Mouse (Mus musculus): ENCODE data around the gene Rab11fip4. TPM values are rescaled to one million over a fixed set of nuclear protein-coding genes. Genes with fewer than 3 reads are reported as not detected.

Gene Rab11fip4
- polyA plus RNA-seq, 1 experiment, result 94.8 TPM

- Histone ChIP-seq H3K4me3 (replicated peaks; ENCODE audit: insufficient read depth, low read depth, low read length) (peak overlapping the region; percentile 82), H3K4me1 (ENCODE audit: control insufficient read depth, insufficient read depth, low read length) (peaks cover 12% of the 10 kb centered on the region), H3K27me3 (ENCODE audit: control insufficient read depth, insufficient read depth, low read length) (no peaks in the 10 kb centered on the region), H3K27ac (ENCODE audit: insufficient read depth, low read length) (peak overlapping the region; percentile 40)
- TF ChIP-seq POLR2A (IDR thresholded peaks at IDR 0.05; ENCODE audit: borderline replicate concordance, insufficient read depth, low read length), result 0 out of 2 replicates have a peak, but pooled peaks have one; percentile 30
- TF ChIP-seq CTCF (IDR thresholded peaks at IDR 0.05; ENCODE audit: borderline replicate concordance, insufficient read depth, low read depth, low read length), result no peak
- DNase-seq, result peak; percentile 72 to 77
- WGBS, result 3% methylated on average over 5 of the region's 5 CpGs
Observed at GRCm38 (mm10) chr11:79591591-79591975, 571 bp downstream of the Rab11fip4 start.

DNA sequence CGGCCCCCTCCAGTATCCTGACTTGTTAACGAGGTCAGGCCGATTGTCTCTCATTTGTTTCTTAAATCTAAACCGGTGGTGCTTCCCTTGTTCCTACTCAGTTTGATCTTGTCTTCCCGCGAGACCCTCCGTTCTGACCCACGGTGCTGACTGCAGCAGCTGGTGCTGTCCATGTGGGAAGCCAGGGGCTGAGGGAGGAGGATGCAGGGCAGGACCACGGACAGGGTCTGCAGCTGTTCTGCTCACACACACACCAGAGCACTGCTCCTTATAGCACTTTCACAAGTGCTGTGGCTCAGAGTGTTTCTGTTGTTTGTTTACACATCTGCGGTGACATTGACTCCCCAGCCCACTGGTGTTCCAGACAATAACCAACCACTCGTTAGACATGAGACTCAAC, 2.5 kb downstream of the Rab11fip4 start:
- WGBS, result 35% methylated on average over 11 of the region's 11 CpGs
- H3K4me3 ChIP-seq (replicated peaks; ENCODE audit: insufficient read depth, low read depth, low read length), result peak overlapping the region; percentile 6
- no peak for DNase-seq
- no peak overlapping the region for H3K27ac ChIP-seq (ENCODE audit: insufficient read depth, low read length)
- no peaks in the 10 kb centered on the region for H3K27me3 ChIP-seq (ENCODE audit: control insufficient read depth, insufficient read depth, low read length)
- TF ChIP-seq POLR2A (IDR thresholded peaks at IDR 0.05; ENCODE audit: borderline replicate concordance, insufficient read depth, low read length) (no peak), CTCF (IDR thresholded peaks at IDR 0.05; ENCODE audit: borderline replicate concordance, insufficient read depth, low read depth, low read length) (no peak)
- peaks cover 12% of the 10 kb centered on the region for H3K4me1 ChIP-seq (ENCODE audit: control insufficient read depth, insufficient read depth, low read length)

GRCm38 (mm10) chr11:79610454-79610853, 19.4 kb downstream of the Rab11fip4 start:
- Histone ChIP-seq H3K4me3 (replicated peaks; ENCODE audit: insufficient read depth, low read depth, low read length) (no peak overlapping the region), H3K27me3 (ENCODE audit: control insufficient read depth, insufficient read depth, low read length) (no peaks in the 10 kb centered on the region), H3K4me1 (ENCODE audit: control insufficient read depth, insufficient read depth, low read length) (peaks cover 41% of the 10 kb centered on the region), H3K27ac (ENCODE audit: insufficient read depth, low read length) (peak overlapping the region; percentile 65)
- no peak for TF ChIP-seq POLR2A (IDR thresholded peaks at IDR 0.05; ENCODE audit: borderline replicate concordance, insufficient read depth, low read length)
- TF ChIP-seq CTCF (IDR thresholded peaks at IDR 0.05; ENCODE audit: borderline replicate concordance, insufficient read depth, low read depth, low read length), result no peak
- whole genome bisulfite sequencing, result 37% methylated on average over 2 of the region's 2 CpGs
- DNase-seq, result peak in 1 of 2 experiments; percentile 44

DNA sequence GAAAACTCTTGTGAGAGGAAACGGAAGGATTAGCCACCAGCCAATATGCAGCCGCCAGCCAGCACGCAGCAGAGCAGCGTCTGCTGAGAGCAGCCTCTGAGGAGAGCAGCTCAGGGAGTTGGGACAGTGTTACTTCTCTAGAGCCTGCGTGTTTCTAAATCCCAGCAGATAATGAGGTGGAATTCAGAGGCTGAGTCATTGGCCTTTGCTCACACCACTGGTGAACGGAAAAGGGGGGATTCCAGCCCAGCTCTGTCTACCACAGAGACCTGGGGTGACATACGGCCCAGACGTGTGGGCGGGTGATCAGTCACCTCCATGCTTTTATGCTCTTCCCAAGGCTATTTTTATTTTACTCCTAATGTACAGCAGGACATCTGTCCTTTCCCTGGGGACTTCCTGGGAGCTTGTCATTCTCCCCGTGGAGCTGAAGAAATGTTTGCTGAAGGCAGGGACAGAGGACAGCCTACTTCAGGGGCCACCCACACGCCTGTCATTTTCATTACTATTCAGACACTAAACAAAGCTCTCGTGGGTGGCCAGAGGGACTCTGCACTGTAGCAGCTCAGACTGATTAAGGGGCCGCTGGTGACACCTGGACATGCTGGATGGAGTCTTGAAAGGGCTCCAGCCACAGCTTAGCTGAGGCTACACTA, 20.1 kb downstream of the Rab11fip4 start:
- WGBS, result 13% methylated on average over 13 of the region's 13 CpGs
- Histone ChIP-seq H3K4me1 (ENCODE audit: control insufficient read depth, insufficient read depth, low read length) (peaks cover 37% of the 10 kb centered on the region), H3K4me3 (replicated peaks; ENCODE audit: insufficient read depth, low read depth, low read length) (no peak overlapping the region), H3K27me3 (ENCODE audit: control insufficient read depth, insufficient read depth, low read length) (no peaks in the 10 kb centered on the region), H3K27ac (ENCODE audit: insufficient read depth, low read length) (peak overlapping the region; percentile 32; the same call in 1 of the 2 replicates)
- no peak for TF ChIP-seq POLR2A (IDR thresholded peaks at IDR 0.05; ENCODE audit: borderline replicate concordance, insufficient read depth, low read length)
- no peak for TF ChIP-seq CTCF (IDR thresholded peaks at IDR 0.05; ENCODE audit: borderline replicate concordance, insufficient read depth, low read depth, low read length)
- peak; percentile 53 to 62 for DNase-seq

- WGBS, result 4% methylated on average over 1 of the region's 1 CpGs
- DNase-seq, result no peak
- peak overlapping the region; percentile 32; the same call in 1 of the 2 replicates for H3K27ac ChIP-seq (ENCODE audit: insufficient read depth, low read length)
- no peak overlapping the region for H3K4me3 ChIP-seq (replicated peaks; ENCODE audit: insufficient read depth, low read depth, low read length)
- H3K27me3 ChIP-seq (ENCODE audit: control insufficient read depth, insufficient read depth, low read length), result no peaks in the 10 kb centered on the region
- peaks cover 37% of the 10 kb centered on the region for H3K4me1 ChIP-seq (ENCODE audit: control insufficient read depth, insufficient read depth, low read length)
- TF ChIP-seq POLR2A (IDR thresholded peaks at IDR 0.05; ENCODE audit: borderline replicate concordance, insufficient read depth, low read length) (no peak), CTCF (IDR thresholded peaks at IDR 0.05; ENCODE audit: borderline replicate concordance, insufficient read depth, low read depth, low read length) (no peak)
Observed at GRCm38 (mm10) chr11:79612046-79612600, 21.1 kb downstream of the Rab11fip4 start.

GRCm38 (mm10) chr11:79613084-79613483, 22.1 kb downstream of the Rab11fip4 start:
- Histone ChIP-seq H3K4me1 (ENCODE audit: control insufficient read depth, insufficient read depth, low read length) (peaks cover 42% of the 10 kb centered on the region), H3K27ac (ENCODE audit: insufficient read depth, low read length) (peak overlapping the region; percentile 46; the same call in 1 of the 2 replicates), H3K27me3 (ENCODE audit: control insufficient read depth, insufficient read depth, low read length) (no peaks in the 10 kb centered on the region), H3K4me3 (replicated peaks; ENCODE audit: insufficient read depth, low read depth, low read length) (no peak overlapping the region)
- no peak for TF ChIP-seq POLR2A (IDR thresholded peaks at IDR 0.05; ENCODE audit: borderline replicate concordance, insufficient read depth, low read length)
- TF ChIP-seq CTCF (IDR thresholded peaks at IDR 0.05; ENCODE audit: borderline replicate concordance, insufficient read depth, low read depth, low read length), result no peak
- WGBS, result 72% methylated on average over 3 of the region's 3 CpGs
- no peak for DNase-seq

GRCm38 (mm10) chr11:79613711-79614110, 22.7 kb downstream of the Rab11fip4 start:
- TF ChIP-seq POLR2A (IDR thresholded peaks at IDR 0.05; ENCODE audit: borderline replicate concordance, insufficient read depth, low read length), result no peak
- TF ChIP-seq CTCF (IDR thresholded peaks at IDR 0.05; ENCODE audit: borderline replicate concordance, insufficient read depth, low read depth, low read length), result no peak
- Histone ChIP-seq H3K4me1 (ENCODE audit: control insufficient read depth, insufficient read depth, low read length) (peaks cover 43% of the 10 kb centered on the region), H3K27ac (ENCODE audit: insufficient read depth, low read length) (no peak overlapping the region), H3K27me3 (ENCODE audit: control insufficient read depth, insufficient read depth, low read length) (no peaks in the 10 kb centered on the region), H3K4me3 (replicated peaks; ENCODE audit: insufficient read depth, low read depth, low read length) (no peak overlapping the region)
- 74% methylated on average over 4 of the region's 4 CpGs for WGBS
- DNase-seq, result no peak

GRCm38 (mm10) chr11:79614880-79615279, 23.9 kb downstream of the Rab11fip4 start:
- Histone ChIP-seq H3K4me1 (ENCODE audit: control insufficient read depth, insufficient read depth, low read length) (peaks cover 35% of the 10 kb centered on the region), H3K27me3 (ENCODE audit: control insufficient read depth, insufficient read depth, low read length) (no peaks in the 10 kb centered on the region), H3K27ac (ENCODE audit: insufficient read depth, low read length) (no peak overlapping the region), H3K4me3 (replicated peaks; ENCODE audit: insufficient read depth, low read depth, low read length) (no peak overlapping the region)
- DNase-seq, result no peak
- TF ChIP-seq POLR2A (IDR thresholded peaks at IDR 0.05; ENCODE audit: borderline replicate concordance, insufficient read depth, low read length), result no peak
- 90% methylated on average over 3 of the region's 3 CpGs for WGBS
